Mouse (Mus musculus) heart, postnatal 0 days (tissue): ENCODE data around the gene Gm21992.

Source experiments
- CTCF ChIP-seq: IDR thresholded peaks from 2 replicates; pipeline ENCODE4 v1.5.1; 2016; ENCODE audit warnings: antibody characterized with exemption, control low read depth, low read depth
- EP300 ChIP-seq: IDR thresholded peaks from 2 replicates; pipeline ENCODE4 v1.6.1; 2016; ENCODE audit warnings: antibody characterized with exemption, low read depth

GRCm38 (mm10) chr19:4739762-4740161 is 71.7 kb downstream of the Gm21992 start:
- TF ChIP-seq CTCF (no peak), EP300 (no peak)
